Mouse (Mus musculus) liver, embryonic 14.5 days (tissue): Measurements from ENCODE around the gene Dusp1.

Source experiments
- CTCF ChIP-seq: IDR thresholded peaks from 2 replicates; pipeline ENCODE4 v1.5.1; 2016; ENCODE audit warnings: antibody characterized with exemption, low read depth, control low read depth
- EP300 ChIP-seq: IDR thresholded peaks from 2 replicates; pipeline ENCODE4 v1.6.1; 2016; ENCODE audit warnings: antibody characterized with exemption, low read depth

GRCm38 (mm10) chr17:26540083-26540482 lies 21.8 kb downstream of the Dusp1 start:
- TF ChIP-seq EP300 (no peak), CTCF (no peak)
